Mouse (Mus musculus) adrenal gland (tissue): ENCODE data around the gene Col5a1.

ENCODE experiments used
- intact Hi-C: fragments of 180-260 bp; cut with DNase I; formaldehyde crosslinking; loops from one replicate; pipeline ENCODE4 v1.15.1; 2025

The Col5a1 gene

DNA sequence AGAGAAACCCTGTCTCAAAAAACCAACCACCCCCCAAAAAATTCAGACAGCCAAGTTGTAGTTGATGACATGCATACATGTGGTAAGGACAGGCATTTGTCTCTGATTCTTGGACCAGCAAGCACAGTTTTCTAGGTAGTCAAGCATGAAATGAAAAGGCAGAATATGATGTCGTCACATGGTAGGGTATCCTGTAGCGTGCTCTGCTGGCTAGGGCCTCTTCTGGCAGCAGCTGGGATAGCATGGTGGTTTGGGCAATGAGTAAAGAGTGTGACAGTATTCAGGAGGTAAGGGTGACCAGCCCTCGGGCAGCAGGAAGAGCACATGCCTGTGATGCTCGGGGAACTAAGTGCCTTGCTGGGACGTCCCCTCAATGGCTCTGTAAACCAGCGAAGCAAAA, 73.0 kb downstream of the Col5a1 start:
- intact Hi-C loops: no loop called here

DNA sequence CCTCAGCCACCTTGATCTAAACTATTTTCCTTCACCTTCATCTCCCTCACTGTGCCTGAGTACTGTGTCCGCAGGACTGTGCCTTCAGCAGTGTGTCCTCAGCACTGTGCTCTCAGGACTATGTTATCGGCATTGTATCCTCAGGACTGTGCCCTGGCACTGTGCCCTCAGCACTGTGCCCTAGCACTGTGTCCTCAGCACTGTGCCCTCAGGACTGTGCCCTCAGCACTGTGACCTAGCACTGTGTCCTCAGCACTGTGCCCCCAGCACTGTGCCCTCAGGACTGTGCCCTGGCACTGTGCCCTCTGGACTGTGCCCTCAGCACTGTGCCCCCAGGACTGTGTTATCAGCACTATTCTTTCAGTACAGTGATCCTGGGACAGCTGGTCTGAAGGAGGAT, 75.0 kb downstream of the Col5a1 start:
- intact Hi-C loops: no loop called here

DNA sequence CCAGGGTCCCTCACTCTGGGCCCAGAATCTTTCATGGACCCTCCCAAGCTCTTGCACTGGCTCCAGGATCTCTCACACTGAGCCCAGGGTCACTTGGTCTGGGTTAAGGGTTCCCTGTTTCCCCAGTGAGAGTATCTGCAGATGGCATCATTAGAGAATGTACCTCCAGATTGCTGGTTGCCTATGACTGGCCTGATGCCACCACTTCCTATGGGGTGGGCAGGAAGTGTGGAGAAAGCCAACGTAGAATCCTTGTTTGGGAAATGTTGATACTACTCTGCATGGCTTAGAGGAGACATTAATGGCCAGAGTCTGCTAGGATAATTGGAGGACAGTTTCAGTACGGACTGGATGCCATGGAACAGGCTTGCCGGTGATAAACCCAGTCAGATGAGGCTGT, 76.2 kb downstream of the Col5a1 start:
- intact Hi-C loops: no loop called here

DNA sequence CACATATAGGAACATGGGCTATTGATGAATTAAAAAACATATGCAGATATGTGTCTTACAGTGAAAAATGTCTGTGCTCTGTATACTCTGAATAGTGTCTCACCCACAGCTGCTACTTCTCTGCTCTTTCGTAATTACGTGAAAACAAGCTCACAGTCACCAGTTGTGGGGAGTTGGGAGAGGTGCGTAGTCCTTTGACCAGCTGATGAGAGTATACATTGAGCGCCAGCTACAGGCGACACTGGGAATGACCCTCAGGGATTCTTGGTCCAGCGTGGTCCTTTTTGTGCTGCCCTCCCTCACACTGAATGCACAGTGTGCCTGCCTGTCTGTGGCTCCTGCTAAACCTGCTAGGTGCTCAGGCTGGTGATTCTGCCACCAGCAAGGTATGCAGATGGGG, 82.9 kb downstream of the Col5a1 start:
- intact Hi-C loops: no loop called here

DNA sequence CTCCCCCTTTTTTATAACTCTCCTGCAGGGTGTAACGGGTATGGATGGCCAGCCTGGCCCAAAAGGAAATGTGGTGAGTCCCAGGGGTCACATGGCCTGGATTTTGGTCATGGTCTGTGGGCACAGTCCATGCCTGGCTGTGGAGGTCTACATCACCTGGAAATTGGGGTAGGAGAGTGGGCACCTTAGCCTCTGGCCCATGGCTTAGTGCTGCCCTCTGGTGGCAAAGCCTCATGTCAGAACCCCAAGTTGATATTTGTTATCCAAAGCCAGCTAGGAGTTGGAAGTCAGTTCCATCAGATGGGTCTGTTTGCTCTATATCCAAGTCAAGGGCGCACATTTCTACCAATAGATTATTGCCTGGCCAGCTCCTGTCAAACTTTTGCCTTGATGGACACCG, 87.6 kb downstream of the Col5a1 start:
- intact Hi-C loops: loop anchor here (2.0 to 5.0 kb wide), 3 partner anchors 47 to 422 kb away; no protein-coding TSS in a partner anchor

GRCm38 (mm10) chr2:27975786-27976185, 89.6 kb downstream of the Col5a1 start:
- intact Hi-C loops: loop anchor here (2.0 kb wide), 2 partner anchors 49 to 207 kb away; no protein-coding TSS in a partner anchor

DNA sequence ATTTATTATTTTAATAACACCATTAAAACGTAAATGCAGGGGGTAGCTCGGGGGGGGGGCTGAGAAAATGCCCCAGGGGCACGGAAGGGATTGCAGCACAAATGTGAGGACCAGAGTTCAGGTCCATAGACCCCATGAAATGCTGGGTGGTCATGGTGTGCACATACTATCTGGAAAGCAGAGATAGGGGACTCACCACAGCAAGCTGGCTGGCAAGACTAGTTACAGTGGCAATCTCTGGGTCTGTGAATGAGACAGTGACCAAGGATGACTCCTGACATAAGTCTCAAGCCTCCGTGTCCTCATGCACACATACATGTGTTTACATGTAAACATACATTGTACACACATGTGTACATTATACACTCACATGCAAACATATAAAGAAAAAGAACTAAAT, 90.3 kb downstream of the Col5a1 start:
- intact Hi-C loops: no loop called here

DNA sequence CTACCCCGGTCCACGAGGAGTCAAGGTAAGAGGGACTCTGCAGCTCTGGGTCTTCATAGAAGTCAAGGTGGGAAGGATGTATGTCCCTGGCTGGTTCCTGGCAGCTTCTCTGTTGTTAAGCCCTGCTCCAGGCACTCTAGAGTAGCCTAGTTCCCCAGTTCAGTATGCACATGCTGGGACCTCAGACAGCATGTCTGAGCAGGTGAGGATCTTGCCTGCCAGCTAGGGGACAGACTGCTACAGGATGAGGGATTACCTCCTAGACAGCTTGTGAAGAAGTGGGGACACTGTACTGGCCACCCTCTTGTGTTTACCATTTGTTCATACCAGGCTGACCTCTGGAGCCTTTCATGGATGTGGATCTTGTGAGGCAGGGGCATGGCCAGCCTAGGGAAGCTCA, 94.8 kb downstream of the Col5a1 start:
- intact Hi-C loops: loop anchor here (10.0 kb wide), 1 partner anchor 434 kb away; no protein-coding TSS in a partner anchor

- intact Hi-C loops: loop anchor here (10.0 kb wide), 1 partner anchor 433 kb away; no protein-coding TSS in a partner anchor
These were observed 95.7 kb downstream of the Col5a1 start for GRCm38 (mm10) chr2:27981621-27982535.

DNA sequence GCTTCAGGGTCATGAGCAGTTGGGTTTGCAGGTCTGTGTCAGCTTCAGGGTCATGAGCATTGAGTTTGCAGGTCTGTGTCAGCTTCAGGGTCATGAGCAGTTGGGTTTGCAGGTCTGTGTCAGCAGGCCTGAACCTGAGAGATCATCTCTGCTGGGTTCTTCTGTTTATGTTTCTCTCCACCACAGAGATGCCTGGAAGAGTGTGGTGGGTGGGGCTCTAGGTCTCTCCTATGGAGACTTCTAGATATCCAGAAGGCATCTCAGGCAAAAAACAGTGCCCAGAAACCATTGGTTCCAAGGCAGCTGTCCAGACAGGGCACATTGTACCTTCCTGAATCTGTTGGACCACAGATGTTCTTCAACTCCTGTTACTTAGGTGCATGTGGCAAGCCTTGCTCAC, 96.9 kb downstream of the Col5a1 start:
- intact Hi-C loops: loop anchor here (10.0 kb wide), 1 partner anchor 432 kb away; no protein-coding TSS in a partner anchor

- intact Hi-C loops: loop anchor here (10.0 kb wide), 1 partner anchor 431 kb away; no protein-coding TSS in a partner anchor
These were observed 97.7 kb downstream of the Col5a1 start for GRCm38 (mm10) chr2:27983884-27984283.

DNA sequence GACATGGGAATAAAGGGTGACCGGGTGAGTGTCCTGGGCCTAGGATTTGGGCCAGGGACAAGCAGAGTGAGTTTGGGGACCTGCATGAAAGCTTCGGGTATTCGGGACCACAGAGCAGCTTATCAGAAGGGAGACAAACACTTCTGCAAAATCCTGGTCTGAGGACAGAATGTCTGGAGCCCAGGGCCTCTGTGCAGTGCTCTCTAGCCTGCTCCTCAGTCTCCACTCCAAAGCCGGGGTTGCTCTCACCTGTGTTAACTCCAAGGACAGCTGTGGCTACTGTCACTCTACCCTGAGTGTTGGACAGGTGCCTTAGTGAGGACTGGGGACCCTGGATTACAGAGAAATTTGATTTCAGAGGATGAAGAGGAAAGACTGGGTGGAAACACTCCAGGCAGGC, 100.5 kb downstream of the Col5a1 start:
- intact Hi-C loops: loop anchor here (10.0 kb wide), 1 partner anchor 428 kb away; no protein-coding TSS in a partner anchor

DNA sequence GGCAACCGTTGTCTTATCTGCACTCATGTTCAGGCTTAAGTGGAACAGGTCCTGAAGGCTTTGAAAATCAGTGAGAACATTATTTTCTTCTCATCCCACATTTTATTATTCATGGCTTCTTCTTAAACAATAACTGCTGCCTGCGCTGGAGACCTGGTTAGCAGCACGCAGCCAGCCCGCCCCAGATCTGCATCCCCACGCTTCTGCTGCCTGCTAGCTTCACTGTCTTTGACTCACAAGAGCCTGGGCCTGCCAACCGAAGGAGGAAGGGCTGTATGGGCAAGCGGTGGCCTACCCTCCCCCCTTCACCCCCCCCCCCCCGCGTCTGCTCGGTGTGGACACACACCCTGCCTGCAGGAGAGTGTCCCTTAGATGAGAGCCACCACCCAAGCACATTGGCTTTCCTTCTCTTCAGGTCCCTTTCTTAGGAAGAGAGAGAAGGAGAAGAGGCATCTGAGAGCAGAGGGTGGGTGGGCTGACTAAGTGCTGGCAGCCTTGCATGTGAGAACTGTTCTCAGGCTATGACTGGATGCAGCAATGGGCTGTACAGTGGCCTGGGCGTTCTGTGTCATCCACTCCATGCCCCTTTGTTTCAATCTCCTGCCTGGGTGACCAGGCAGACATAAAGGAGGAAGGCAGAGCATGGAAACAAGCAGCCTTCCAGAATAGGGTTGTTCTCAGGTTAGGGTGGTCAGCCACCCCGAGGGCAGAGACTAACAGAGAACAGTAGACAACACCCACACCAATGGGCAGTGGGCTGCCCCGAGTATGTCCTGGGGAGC, 104.4 kb downstream of the Col5a1 start:
- intact Hi-C loops: no loop called here

DNA sequence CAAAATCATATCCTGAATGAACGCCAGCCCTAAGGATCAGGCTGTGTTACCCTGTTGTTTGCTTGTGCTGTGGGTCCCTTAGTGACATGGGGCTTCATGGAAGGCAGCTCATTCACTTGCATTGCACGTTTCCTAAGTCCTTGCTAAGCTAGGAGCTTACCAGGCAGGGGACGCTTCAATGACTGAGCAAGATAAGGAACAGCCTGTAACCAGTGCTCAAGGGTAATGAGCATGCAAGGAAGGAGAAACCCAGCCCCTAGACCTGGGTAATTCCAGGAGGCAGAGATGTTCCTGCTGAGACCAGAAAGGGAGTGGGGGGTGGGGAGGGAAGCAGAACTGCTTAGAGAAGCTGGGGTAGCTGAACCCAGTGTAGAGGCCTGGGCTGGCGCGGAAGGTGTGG, 107.2 kb downstream of the Col5a1 start:
- intact Hi-C loops: no loop called here

DNA sequence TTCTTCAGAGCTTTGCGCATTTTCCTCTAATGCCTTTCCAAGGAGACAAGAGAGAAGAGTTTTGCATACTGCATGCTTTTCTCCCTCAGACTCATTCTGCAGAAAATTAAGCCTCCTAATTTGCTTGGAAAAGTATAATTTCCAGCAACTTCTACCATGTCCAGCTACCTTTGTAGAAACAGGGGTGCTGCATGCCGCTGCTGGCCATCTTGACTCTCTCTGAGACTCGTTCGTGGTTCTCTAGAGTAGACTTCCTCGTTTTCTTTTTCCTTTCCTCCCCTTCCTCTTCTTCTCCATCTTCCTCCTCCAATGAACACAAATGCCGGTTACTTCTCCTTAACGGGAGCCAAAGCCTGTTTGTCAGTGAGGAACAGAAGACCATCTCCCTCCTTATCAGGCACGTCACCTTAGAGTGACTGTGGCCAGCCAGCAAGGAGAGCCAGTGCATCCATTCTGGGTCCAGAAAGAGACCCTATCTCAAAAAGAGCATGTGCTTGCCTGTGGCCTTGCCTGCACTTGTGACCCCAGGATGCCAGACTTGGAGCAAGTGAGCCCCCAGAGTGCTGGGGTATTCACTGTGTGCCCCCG, 113.9 kb downstream of the Col5a1 start:
- intact Hi-C loops: no loop called here

- intact Hi-C loops: no loop called here
These were observed 114.4 kb downstream of the Col5a1 start for GRCm38 (mm10) chr2:28000660-28001059.

DNA sequence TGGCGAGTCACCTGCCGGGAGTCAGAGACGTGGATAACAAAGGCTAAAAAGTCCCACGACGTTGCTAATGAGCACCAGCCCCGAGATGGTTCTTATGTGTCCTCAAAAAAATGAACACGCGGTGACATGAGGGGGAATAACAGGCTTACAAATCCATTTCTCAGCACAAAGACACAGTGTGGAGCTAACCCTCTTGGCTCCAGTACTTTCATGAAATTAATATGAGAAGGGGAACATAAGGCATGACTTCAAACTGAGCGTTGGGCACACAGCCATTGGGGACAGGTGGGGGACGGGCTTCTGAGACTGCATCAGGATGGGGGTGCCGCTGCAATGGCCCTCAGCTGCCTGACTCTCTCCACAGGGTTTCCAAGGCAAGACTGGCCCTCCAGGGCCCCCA, 115.0 kb downstream of the Col5a1 start:
- intact Hi-C loops: no loop called here

DNA sequence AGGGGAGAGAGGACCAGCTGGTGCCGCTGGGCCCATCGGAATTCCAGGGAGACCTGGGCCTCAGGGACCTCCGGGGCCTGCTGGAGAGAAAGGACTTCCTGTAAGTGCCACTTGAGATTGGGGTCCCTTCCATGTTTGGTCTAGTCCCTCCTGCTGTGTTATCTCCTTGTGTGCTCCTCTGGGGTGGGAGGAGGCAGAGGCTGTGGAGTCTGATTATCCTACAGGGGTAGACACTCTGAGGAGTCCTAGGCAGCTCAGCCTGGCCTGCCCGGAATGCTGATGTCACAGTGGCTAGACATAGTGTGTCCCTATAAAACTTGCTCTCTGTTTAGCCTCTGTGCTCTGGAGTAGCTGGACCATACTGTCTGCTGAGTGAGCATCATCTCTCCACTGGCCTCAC, 119.0 kb downstream of the Col5a1 start:
- intact Hi-C loops: no loop called here

DNA sequence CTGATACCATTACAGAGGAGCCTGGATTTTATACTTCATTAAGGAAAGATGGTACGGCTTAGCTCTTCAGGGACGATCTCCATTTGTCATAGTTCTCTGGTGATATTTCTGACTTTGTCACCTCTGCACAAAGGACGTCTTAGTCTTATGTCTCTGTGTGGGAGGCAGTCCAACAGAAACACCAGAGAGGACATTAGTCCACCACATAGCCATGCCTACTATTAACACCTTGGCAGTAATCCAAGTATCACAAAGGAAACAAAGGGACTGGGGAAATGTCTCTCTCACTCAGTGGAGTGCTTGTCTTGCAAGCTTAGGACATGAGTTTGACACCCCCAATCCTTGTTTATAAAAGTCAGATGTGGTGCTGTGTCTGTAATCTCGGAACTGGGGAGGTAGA, 122.0 kb downstream of the Col5a1 start:
- intact Hi-C loops: no loop called here

GRCm38 (mm10) chr2:28012367-28012766, 126.1 kb downstream of the Col5a1 start:
- intact Hi-C loops: no loop called here

DNA sequence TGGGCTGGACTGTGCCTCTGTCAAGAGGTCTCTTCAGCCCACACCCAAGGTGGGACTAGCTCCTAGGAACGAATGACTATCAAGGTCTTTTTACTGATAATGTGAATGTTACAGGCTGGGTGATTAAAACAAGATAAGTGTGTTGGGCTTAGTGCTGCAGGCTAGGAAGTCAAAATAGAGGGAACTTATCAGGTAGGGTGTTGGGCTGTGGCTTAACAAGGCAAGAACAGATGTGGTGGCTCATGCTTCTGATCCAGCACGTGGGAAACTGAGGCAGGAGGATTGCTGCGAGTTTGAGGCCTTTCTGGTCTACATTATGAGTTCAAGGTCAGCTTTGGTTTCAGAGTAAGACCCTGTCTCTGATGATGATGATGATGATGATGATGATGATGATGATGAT, 128.6 kb downstream of the Col5a1 start:
- intact Hi-C loops: no loop called here

- intact Hi-C loops: no loop called here
These were observed 138.2 kb downstream of the Col5a1 start for GRCm38 (mm10) chr2:28024416-28024815.
